Mouse (Mus musculus) G1E (cell line): ENCODE results near the gene Spi1.

Experiments
- CTCF ChIP-seq: IDR thresholded peaks from 2 replicates; pipeline ENCODE4 v1.5.1; 2012; ENCODE audit warnings: low read depth, low read length, inconsistent platforms, mixed read lengths
- GATA1 ChIP-seq: IDR thresholded peaks from 2 replicates; pipeline ENCODE4 v1.6.1; 2012; ENCODE audit warnings: borderline replicate concordance, low read length, inconsistent platforms, mixed read lengths
- POLR2AphosphoS5 ChIP-seq: IDR thresholded peaks from 2 replicates; pipeline ENCODE4 v1.6.1; 2012; ENCODE audit warnings: low read depth, low read length, inconsistent platforms; ENCODE audit not compliant: insufficient replicate concordance
- TAL1 ChIP-seq: conservative IDR thresholded peaks from 2 replicates; pipeline ENCODE4 v1.6.1; 2012; ENCODE audit warnings: low read depth, low read length, inconsistent platforms, mixed read lengths

DNA sequence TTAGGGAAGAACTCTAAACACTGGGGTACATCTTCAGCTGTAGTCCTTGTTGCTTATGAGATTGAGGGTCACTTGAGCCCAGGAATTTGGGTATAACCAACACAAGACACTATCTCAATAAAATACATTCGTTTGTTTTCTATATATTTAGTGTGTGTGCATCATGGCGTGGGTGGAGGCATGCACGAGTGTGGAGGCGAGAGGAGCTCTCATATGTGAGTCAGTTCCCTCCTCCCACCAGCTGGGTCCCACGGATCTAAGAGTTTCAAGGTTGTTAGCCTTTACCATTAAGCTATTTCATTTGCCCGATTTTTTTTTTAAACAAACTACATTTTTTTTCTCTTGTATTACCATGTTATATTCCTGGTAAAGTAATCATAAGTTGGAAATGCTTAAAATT lies 8.6 kb downstream of the Spi1 start:
- TF ChIP-seq TAL1 (no peak), CTCF (no peak), GATA1 (no peak), POLR2AphosphoS5 (no peak)
